Mouse (Mus musculus) megakaryocyte progenitor cell, adult 5-6 weeks (primary cell): ENCODE data around the gene Rnf225. TPM values are rescaled to one million over a fixed set of nuclear protein-coding genes. Genes with fewer than 3 reads are reported as not detected.
A peak's percentile ranks its signal among the peaks of the same experiment; 100 is the strongest.
"Not testable (repeated sequence)": the region's sequence is repeated elsewhere in the genome, so short reads cannot be mapped to it uniquely, and the experiment has no call there.

Experiments used
- ATAC-seq: replicated peaks from 2 replicates; pipeline ENCODE4 v1.8.0; 2016; ENCODE audit warnings: mild to moderate bottlenecking, moderate TSS enrichment, inconsistent platforms; ENCODE audit not compliant: poor library complexity
- total RNA-seq, 2 experiments: library from RNA; stranded (forward) in 1 of 2; stranded (reverse) in 1 of 2; fragments of 157-497, 149-512 nt in 1 of 2; fragments of 200-1000 nt in 1 of 2; gene quantifications; 2 replicates each; pipeline versions ENCODE4 v1.2.3 to v1.2.4; 2015 to 2017

Gene Rnf225
- total RNA-seq, 2 experiments from 2014 or later, result 0.62 to 1.0 TPM

DNA sequence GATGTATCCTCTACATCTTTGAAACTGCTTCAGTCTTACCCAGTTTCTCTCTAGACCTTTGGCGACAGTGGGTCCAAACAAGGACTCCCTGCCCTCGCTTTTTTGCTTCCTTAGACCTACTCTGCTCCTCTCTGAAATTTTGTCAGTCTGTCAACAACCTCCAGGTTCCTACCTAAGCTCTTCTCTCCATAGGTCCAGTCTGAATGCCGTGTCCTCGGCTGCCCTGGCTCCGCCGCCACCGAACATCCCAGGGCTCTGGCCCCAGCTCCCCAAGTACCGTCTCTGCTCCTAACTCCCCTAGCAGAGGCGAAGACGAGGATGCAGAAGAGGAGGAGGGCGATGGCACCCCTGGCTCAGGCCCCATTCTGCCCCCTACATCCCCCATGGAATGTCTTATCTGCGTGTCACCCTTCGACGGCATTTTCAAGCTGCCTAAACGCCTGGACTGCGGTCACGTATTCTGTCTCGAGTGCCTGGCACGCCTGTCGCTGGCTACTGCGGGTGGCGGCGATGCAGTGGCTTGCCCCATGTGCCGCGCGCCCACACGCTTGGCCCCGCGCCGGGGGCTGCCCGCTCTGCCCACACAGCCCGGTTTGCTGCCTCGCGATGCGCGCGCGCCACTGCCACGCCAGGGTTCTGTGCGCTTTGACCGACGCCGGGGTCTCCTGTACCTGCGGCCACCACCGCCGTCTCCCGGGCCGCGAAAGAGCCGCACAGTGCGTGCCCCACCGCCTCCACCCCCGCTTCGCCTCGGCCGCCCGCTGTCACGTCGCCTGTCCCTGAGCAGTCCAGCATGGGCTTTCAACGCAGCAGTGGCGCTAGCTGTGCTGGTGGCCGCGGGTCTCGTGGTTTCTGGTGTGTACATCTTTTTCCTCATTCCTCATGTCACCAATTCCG lies 725 bp downstream of the Rnf225 start:
- ATAC-seq, result peak; percentile 53

GRCm38 (mm10) chr7:12933615-12934140 lies 6.5 kb downstream of the Rnf225 start:
- ATAC-seq, result no peak

DNA sequence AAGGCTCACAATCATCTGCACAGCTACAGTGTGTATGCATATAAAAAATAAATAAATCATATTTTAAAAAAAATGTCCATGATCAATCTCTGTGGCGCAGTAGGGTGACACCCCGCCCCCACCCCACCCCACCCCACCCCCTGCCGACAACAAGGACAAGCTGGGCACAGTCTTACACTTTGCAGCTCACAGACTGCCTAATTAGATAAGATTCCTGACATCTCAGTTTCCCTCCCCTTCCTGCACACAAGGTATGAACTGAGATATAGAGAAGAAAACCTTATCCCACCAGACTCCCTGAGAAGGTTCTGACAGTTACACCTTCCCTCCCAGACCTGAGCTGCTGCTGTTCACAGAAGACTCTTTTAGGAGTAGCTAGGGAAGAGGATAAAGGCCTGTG lies 7.6 kb downstream of the Rnf225 start:
- ATAC-seq, result peak; percentile 49; the same call in 1 of the 2 replicates

DNA sequence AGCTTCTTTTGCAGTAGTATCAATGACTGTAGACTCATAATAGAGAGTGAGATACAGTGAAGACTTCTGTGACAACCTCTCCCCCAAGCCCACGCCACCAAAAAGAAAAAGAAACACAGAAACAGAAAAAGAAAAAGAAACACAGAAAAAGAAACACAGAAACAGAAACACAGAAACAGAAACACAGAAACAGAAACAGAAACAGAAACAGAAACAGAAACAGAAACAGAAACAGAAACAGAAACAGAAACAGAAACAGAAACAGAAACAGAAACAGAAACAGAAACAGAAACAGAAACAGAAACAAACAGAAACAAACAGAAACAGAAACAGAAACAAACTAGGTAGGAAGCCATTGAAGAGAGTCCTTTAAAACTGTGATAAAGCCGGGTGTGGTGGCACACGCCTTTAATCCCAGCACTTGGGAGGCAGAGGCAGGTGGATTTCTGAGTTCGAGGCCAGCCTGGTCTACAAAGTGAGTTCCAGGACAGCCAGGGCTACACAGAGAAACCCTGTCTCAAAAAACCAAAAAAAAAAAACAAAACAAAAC lies 10.1 kb downstream of the Rnf225 start:
- ATAC-seq, result not testable (repeated sequence)

- no peak for ATAC-seq
Observed at GRCm38 (mm10) chr7:12940599-12940998, 13.4 kb downstream of the Rnf225 start.

- ATAC-seq, result peak; percentile 100
Observed at GRCm38 (mm10) chr7:12943488-12943887, 16.3 kb downstream of the Rnf225 start.

DNA sequence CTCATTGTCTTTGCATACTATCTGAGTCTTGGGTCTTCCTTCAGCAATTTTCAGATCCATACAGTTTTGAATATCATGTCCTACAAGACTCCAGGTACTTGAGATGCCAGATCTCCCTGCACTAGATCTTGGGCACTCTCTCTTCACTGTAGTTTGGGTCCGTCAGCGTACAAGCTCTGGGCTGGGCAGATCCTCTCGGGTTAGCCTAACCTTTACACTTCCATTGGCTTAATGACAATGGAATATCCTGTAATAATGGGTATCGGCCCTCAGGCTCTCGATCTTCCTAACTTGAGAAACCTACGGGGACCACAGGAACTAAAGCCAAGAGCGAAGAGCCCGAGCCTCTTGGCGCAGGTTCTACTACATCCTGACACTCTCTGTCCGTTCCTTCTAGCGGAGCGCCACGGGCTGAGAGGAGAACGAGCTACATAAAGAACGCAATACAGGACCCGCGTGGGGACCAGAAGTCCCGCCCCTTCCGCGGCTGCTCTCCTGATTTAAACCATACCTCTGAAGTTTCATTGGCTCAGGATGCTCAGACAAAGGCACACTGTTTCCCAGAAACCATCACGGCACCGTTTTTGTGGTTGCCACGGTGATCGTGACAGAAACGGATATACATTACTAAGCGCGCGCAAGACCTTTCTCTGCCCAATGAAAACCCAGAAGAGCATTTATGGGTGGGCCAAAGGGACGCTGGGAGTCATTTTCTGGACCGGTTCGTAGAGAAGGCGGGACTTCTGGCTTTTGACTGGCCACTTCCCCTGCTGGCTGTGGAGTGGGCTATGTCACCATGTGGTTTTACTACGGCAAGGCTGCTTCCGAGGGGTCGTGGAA lies 22.0 kb downstream of the Rnf225 start:
- ATAC-seq, result peak; percentile 92

- no peak for ATAC-seq
Observed at GRCm38 (mm10) chr7:12949872-12950229, 22.6 kb downstream of the Rnf225 start.

DNA sequence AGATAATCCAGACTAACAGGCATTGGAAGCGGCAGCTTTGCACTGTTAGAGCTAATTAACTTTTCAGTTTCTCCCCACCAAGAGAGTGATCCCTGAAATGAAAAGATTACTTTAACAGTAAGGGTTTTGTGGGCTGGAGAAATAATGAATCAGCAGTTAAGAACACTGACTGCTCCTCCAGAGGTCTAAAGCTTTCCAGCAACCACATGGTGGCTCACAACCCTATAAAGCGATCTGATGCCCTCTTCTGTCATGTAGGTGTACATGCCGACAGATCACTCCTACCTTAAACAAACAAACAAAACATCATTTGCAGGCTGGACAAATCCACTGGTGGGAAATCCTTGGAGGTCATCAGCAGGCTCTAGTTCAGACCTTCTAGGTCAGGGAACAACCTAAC lies 27.7 kb downstream of the Rnf225 start:
- ATAC-seq, result peak; percentile 90

GRCm38 (mm10) chr7:12957511-12957910 lies 30.3 kb downstream of the Rnf225 start:
- ATAC-seq, result no peak

- no peak for ATAC-seq
Observed at GRCm38 (mm10) chr7:12958948-12959347, 31.7 kb downstream of the Rnf225 start.

- ATAC-seq, result no peak
Observed at GRCm38 (mm10) chr7:12959718-12960117, 32.5 kb downstream of the Rnf225 start.

DNA sequence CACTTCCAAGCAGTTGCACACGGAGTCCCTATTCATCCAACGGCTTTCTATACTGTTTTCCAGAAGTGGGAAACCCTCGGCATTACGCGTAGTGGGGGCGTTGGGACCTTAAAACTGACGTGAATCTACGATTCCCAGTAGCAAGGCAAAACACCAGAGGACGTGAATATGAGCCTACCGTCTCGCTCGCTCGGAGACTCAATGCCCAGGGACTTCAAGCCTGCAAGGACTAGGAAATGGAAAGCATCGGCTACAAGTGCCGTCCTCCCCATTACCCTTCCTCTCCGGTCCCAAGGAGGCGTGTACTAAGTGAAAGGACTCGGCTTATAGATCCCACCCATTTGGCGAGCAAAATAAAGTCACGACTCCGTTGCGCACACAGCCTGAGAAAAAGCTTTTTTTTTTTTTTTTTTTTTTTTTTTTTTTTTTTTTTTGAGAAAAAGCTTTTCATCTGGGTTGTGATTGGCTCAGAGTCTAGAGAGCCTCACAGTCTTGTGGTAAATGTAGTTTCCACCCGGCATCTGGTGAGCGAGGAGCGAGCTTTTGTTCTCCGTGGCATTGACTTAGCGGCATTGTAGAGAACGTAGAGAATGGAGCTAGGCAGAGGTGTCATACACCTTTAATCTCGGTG lies 34.4 kb downstream of the Rnf225 start:
- peak; percentile 66 for ATAC-seq

DNA sequence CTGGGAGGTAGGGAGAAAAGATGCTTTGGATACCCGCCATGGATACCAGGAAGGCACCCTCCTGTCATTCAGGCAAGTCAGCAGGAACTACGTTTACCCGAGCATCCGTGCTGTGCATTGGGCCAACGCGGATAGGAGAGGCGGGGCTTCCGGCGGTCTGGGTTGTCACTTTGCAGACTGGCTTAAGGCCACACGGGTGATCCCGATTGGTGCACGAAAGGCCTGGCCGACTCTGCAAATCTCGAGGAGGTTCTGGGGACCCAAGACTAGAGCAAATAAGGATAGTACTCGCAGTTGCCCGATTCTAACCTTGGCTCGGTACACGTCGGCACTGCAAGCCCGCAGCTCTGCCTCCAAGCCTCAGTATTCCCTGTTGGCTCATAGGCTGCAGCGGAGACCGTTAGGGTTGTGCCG lies 38.5 kb downstream of the Rnf225 start, which contains the start of gene Zfp324:
TSS of gene Zfp324 (plus strand) at position 161 of the 414 bp plus-strand sequence.
- peak; percentile 83 for ATAC-seq

DNA sequence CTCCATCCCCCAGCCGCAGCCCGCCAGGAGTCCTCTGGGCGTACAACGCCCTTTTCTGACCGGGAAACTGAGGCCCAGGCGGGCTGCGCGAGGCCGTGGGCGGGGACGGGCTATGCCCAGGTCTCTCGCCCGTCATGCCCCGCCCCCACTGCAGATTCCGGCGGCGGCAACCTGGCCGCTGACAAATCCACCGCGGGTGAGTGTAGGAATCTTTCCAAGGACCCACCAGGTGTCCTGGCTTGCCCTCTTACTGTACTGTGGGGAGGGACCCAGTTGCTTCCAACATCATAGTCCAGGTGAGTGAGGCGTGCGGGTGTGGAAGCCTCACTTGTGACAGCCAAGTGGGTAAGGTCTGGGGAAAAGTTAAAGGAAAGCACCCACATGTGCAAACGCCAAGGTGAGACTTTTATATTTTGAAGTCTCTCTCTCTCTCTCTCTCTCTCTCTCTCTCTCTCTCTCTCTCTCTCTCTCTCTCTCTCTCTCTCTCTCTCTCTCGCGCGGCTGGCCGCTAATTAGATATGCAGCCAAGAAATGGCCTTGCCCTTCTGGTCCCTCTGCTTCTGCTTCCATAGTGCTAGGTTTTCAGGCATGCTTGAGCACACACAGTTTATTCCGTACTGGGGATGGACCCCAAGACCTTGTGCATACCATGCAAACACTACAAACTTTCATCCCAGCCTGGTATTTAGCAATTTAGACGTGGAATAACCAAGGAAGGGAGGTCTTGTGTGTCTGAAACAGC lies 39.1 kb downstream of the Rnf225 start:
- peak; percentile 40 for ATAC-seq

GRCm38 (mm10) chr7:12970906-12971305 lies 43.7 kb downstream of the Rnf225 start:
- ATAC-seq, result no peak

GRCm38 (mm10) chr7:12977682-12978389 lies 50.6 kb downstream of the Rnf225 start, which contains the start of gene Zfp446:
TSS of gene Zfp446 (plus strand) at chr7:12977848.
- ATAC-seq, result peak; percentile 92

- ATAC-seq, result no peak
Observed at GRCm38 (mm10) chr7:12978931-12979722, 51.9 kb downstream of the Rnf225 start.
